Mouse (Mus musculus): ENCODE data around the gene Bri3bp.
"Not testable (repeated sequence)": the region's sequence is repeated elsewhere in the genome, so short reads cannot be mapped to it uniquely, and the experiment has no call there.

Gene Bri3bp

GRCm38 (mm10) chr5:125487375-125488115 lies 46.2 kb downstream of the Bri3bp start:
- DNase-seq, result no peak

GRCm38 (mm10) chr5:125488116-125488455 lies 46.7 kb downstream of the Bri3bp start:
- no peak for DNase-seq

- not testable (repeated sequence) for DNase-seq
Measured at GRCm38 (mm10) chr5:125488953-125489352, 47.6 kb downstream of the Bri3bp start.

DNA sequence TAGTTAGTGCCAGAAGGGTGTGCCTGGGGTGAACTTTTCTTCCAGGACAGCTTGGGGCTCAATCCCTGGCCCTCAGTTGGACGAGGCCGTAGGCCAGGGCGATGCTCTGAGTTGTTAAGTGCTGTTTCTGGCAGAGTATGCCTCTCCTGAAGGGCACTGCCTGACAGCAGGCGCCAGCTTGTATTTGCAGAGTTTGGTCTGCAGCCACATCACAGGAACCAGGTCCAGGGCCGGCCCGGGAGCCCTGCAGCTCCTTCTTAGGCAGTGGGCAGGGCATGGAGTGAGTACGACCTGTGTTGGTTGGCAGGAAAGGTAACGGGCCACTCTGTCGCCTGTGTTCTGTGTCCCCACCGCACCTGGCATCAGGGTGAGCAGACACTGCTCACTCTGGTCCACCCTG lies 49.7 kb downstream of the Bri3bp start:
- DNase-seq, result no peak

- DNase-seq, result peak; percentile 41 to 63
Measured at GRCm38 (mm10) chr5:125492379-125493092, 51.2 kb downstream of the Bri3bp start.

- no peak for DNase-seq
Measured at GRCm38 (mm10) chr5:125493093-125493423, 51.7 kb downstream of the Bri3bp start.

DNA sequence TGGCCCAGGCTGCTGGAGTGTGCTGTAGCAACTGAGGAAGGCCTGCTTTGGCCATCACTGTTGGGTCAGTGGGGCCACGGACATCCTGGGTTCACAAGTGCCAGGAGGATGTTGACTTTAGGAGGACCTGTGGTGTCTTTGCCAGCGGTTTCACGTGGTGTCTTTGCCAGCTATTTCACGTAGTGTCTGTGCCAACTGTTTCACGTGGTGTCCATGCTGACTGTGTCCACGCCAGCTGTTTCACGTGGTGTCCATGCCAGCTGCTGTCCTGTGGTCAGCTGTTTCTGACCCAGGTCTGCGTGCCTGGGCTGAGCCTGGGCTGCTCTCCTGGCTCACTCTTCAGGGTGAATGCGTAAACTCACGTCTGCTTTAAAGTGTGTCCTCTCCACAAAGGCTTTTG lies 54.3 kb downstream of the Bri3bp start:
- peak in 1 of 2 experiments; percentile 12 for DNase-seq

DNA sequence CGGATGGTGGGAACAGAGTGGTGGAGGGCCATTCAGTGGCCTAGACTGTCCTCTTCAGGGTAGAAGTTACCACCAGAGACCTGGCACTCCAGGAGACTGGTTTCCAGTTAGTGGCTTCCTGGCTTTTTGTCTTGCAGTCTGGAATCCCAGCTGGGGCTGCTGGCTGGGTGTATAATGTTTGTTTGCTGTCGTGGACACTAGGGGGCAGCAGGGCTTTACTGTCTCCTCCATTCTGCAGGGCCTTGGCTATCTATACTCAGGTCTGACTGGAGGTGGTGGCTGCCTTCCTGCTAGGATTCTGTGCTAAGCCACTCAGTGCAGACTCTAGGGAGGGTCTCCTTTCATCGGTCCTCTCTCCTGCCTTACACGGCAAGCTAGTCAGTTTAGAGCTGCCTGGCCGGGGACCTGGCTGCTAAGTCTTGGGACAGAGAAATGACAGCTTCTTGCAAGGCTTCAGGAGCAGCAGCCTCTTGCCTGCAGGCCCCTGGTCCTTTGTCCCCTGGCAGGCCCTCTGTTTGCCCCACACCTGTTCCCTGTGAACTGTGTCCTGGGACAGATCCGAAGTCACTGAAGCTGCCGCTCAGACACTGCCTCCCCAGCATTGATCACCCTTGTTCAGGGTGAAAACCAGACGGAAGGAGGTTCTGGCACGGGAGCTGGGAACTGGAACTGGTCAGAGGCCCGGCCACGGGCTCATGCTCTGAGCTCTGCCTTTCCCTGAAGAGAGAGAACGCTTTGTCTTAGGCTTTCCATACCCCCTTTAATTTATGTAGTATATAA lies 56.6 kb downstream of the Bri3bp start:
- peak in 1 of 2 experiments; percentile 32 for DNase-seq

DNA sequence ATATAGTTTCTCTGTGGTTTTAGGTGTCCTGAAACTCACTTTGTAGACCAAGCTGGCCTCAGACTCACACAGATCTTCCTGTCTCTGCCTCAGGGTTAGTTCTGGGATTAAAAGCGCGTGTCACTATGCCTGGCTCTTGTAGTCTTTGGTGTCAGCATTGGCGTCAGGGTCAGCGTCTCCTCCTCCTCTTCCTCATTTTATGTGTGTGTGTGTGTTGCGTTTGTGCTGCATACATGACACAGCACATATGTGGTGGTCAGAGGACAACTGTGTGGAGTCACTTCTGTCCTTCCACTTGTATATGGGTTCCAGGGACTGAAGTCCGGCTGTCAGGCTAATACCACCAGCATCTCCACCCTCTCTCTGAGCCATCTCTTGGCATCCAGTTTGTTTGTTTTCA lies 60.1 kb downstream of the Bri3bp start:
- DNase-seq, result no peak

- no peak for DNase-seq
Measured at GRCm38 (mm10) chr5:125502186-125502585, 60.8 kb downstream of the Bri3bp start.

DNA sequence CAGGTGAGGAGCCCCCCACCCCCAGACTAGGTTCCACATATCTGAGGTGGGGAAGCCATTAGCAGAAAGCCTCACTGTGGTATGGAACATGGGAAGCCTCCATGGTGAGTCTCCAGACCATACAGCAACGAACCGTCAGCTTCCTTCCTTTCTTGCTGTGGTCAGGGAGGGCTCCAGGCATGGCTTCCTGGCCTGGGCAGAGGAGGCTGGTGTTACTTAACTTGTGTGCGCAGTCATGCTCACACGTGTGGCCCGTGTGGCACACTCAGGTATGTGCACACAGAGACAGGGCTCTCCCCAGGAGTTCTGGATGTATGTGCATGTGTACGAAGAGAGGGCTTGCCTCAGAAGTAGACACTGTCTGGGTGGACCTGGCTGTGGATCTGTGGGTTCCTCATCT lies 62.3 kb downstream of the Bri3bp start:
- DNase-seq, result no peak

DNA sequence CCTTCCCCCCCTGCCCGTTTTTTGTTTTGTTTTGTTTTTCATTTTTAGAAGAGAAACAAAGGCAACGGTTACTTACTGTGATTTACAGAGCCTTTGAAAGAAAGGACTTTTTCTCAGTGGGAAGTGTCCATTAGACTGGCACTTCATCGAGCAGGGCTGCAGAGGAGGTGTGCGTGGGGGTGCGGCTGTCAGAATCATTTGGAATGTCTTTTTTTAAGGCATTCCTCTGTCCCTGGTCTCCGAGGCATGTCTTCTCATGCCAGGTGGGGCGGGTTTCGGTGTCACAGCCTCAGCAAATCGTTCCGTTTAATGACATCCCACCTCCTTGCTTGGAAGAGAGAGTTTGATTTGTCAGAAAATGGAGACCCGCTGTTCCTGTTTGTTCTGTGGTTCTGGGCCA lies 63.3 kb downstream of the Bri3bp start:
- DNase-seq, result no peak

DNA sequence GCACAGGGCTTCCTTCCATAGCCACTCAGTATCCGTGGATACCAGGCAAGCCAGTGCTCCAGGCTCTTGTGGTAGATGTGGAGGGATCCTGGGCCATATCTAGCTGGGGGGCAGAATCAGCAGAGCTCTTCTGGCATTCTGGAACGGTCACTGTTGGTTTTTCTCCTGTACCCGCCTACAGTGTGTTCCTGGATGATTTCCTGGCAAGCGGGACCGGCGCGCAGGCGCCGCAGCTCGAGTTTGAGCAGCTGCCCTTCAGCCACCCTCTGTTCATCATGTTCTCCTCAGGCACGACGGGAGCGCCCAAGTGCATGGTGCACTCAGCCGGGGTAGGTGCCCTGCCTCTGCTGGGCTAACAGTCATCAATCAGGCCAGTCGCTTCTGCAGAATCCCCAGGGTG lies 64.6 kb downstream of the Bri3bp start:
- no peak for DNase-seq

DNA sequence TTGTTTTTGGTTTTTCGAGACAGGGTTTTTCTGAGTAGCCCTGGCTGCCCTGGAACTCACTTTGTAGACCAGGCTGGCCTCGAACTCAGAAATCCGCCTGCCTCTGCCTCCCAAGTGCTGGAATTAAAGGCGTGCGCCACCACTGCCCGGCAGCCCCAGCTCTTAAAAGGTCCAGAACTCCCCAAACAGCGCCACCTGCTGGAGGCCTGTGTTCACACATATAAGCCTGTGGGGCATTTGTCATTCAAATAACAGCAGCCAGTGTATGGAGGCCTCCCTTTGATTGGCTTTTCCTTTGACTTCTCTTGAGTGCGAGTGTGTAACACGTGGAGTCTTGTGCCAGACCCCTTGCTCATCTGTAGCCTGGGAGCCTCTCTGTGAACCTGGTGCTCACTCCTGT lies 66.2 kb downstream of the Bri3bp start:
- DNase-seq, result no peak

DNA sequence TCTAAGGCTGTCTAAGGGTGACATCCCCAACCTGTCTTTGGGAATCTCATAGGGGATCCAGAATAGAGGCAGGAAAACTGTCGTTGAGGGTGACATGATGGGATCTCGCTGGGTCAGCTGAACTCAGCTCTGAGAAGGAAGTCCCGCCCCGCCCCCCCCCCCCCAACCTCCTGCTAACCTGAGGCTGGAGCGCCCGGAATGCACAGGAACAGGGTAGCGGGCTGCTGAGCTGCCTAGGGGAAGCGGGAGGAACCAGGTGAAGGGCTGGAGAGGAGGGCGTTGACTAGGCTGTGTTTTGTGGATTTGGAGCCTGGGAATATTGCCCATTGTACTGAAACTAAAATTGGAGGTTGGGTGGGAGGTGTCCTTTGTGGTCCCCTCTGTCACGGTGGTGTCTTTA lies 66.6 kb downstream of the Bri3bp start:
- no peak for DNase-seq

- DNase-seq, result peak; percentile 29 to 51
Measured at GRCm38 (mm10) chr5:125509541-125509940, 68.2 kb downstream of the Bri3bp start.

Measured in lung, adult 18-20 months (tissue).